Mouse (Mus musculus): ENCODE measurements around the gene Popdc2.

DNA sequence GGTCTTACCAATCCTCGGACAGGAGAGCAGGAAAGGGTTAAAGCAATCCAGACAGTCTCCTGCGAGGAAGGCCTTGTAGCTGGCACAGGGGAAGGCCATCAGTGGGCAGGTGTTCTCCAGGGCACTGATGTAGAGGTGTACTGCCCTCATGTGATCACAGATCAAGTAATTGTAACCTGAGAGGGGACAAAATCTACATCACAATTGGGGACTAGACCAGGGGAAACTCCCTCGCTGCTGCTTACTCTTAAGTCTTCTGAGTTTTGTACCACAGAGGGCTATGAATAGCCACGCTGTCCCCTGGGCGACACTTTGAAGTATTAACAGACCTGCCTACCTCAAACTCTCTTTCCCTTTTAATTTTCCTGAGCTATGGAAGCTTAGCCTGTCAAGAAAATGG, 45.6 kb downstream of the Popdc2 start:
- no peak for TF ChIP-seq CTCF (conservative IDR thresholded peaks at IDR 0.05; ENCODE audit: insufficient read depth, insufficient read length, low read depth, low read length)
- TF ChIP-seq POLR2A (IDR thresholded peaks at IDR 0.05; ENCODE audit: low read depth, low read length) = no peak

All from kidney, adult 2 months (tissue).